Mouse (Mus musculus) megakaryocyte, embryonic 14.5 days (primary cell): ENCODE measurements at regions not wholly inside any gene's neighbourhood (a gene's known extent, or its start where the extent isn't known, plus 50 kb on each side); places are given as distances from the start of the nearest gene placed in this dataset.
"Not testable (repeated sequence)": the region's sequence is repeated elsewhere in the genome, so short reads cannot be mapped to it uniquely, and the experiment has no call there.

ENCODE experiments used
- H3K27me3 ChIP-seq: replicated peaks from 2 replicates; pipeline ENCODE3; 2012; ENCODE audit warnings: inconsistent platforms
- H3K36me3 ChIP-seq: replicated peaks from 2 replicates; pipeline ENCODE3; 2012; ENCODE audit warnings: low read length, inconsistent platforms, mixed read lengths
- H3K4me1 ChIP-seq: 2 replicates; pipeline ENCODE4 v1.6.1; 2012; ENCODE audit warnings: inconsistent platforms
- H3K4me3 ChIP-seq: replicated peaks from 2 replicates; pipeline ENCODE3; 2012; ENCODE audit warnings: moderate library complexity, mild to moderate bottlenecking, inconsistent platforms
- H3K9me3 ChIP-seq: 2 replicates; pipeline ENCODE4 v1.6.1; 2012; ENCODE audit warnings: inconsistent platforms
- FLI1 ChIP-seq: IDR thresholded peaks from 2 replicates; pipeline ENCODE4 v1.6.1; 2012; ENCODE audit warnings: low read length, inconsistent platforms, mixed read lengths
- GATA1 ChIP-seq: IDR thresholded peaks from 3 replicates; pipeline ENCODE4 v1.6.1; 2012; ENCODE audit warnings: mixed read lengths, low read length, inconsistent platforms, borderline replicate concordance

DNA sequence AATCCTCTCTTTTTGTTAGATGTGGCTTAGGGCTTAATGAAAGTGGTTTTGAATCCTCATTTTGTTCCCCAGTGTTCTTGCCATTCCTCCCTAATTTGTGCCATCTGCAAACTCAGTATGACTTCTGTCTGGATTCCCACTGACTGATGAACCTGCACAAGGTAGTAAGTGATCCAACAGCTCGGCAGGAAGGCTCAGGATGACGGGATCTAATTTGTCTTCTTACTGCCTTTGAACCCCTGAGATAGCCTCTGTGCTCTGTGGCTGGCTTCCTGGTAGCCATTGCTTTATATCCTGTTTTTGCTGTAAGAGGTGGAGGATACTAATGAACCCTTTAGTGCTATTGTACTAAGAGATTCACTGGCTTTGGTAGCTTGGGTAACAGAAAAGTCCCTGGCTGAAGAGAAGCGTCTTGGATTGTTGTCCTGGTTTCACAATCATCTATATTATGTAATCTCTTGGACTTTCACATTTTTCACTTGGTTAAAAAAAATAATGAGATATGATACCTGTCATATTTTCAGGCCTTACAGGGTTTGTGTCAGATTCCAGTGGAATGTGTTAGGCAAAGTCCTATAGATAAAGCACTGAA is 86.2 kb downstream of the Dusp6 start:
- Histone ChIP-seq H3K9me3 (no peaks in the 10 kb centered on the region), H3K36me3 (no peaks in the 10 kb centered on the region), H3K4me3 (no peak overlapping the region), H3K27me3 (no peaks in the 10 kb centered on the region), H3K4me1 (no peaks in the 10 kb centered on the region)
- TF ChIP-seq FLI1 (no peak), GATA1 (no peak)

DNA sequence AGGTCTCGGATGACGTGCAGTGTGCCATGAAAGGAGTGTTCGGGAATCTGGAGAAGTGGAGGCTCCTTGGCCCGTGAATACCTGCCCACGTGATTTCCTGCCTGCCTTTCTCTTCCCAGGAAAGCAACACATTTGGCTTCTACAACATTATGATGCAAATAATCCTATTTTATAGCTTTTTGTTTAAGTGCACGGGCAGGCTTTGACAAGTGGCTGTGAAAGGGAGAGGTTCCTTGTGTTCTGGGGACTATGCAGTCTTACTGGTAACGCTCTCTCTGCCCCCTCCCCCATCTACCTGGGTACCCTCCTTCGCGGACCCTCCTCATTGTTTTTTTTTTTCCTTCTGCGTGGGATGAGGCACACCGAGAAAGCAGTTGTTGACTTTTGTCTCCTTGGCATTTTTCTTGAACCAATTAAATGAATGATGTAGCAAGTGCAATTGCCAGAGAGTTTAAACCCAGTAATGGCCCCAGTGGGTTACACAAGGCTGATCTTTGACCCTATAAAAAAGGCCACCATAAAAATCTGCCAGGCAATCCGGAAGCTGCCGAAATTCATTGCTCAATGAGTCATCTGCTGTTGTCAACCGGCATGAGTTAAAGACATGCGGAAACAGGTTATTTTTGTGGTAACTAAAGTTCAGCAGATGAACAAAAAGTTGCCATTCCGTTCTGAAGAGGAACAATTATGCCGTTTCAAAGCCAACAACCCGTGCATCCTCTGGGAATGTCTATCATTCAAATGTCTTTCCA is 90.7 kb downstream of the Dusp6 start:
- H3K36me3 ChIP-seq, result no peaks in the 10 kb centered on the region
- TF ChIP-seq FLI1 (no peak), GATA1 (no peak)
- H3K4me1 ChIP-seq, result no peaks in the 10 kb centered on the region
- no peaks in the 10 kb centered on the region for H3K9me3 ChIP-seq
- H3K4me3 ChIP-seq, result no peak overlapping the region
- H3K27me3 ChIP-seq, result no peaks in the 10 kb centered on the region

GRCm38 (mm10) chr10:99354352-99354751 is 91.3 kb downstream of the Dusp6 start:
- no peaks in the 10 kb centered on the region for H3K9me3 ChIP-seq
- H3K4me3 ChIP-seq, result no peak overlapping the region
- TF ChIP-seq FLI1 (no peak), GATA1 (no peak)
- no peaks in the 10 kb centered on the region for H3K36me3 ChIP-seq
- H3K4me1 ChIP-seq, result no peaks in the 10 kb centered on the region
- H3K27me3 ChIP-seq, result peaks cover 2% of the 10 kb centered on the region

DNA sequence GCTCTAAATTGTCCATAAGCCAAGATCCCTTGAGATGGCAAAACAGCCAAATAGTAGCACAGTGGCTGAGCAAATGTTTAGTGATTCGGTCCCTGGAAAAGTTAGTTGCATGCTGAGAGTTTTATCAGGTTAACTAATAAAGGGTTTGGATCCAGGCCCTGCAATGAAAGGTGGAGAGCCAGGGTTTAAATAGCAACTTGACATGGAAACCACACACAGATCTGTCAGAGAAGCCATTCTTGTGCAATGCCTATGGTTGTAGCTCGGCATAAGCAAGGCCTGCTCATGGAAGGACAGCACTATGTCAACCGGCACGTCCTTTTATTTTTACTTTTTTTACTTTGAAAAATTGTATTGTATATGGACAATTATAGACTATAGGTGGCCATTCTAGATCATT is 92.3 kb downstream of the Dusp6 start:
- no peak overlapping the region for H3K4me3 ChIP-seq
- H3K9me3 ChIP-seq, result no peaks in the 10 kb centered on the region
- TF ChIP-seq FLI1 (no peak), GATA1 (no peak)
- no peaks in the 10 kb centered on the region for H3K36me3 ChIP-seq
- H3K4me1 ChIP-seq, result no peaks in the 10 kb centered on the region
- H3K27me3 ChIP-seq, result peaks cover 3% of the 10 kb centered on the region

DNA sequence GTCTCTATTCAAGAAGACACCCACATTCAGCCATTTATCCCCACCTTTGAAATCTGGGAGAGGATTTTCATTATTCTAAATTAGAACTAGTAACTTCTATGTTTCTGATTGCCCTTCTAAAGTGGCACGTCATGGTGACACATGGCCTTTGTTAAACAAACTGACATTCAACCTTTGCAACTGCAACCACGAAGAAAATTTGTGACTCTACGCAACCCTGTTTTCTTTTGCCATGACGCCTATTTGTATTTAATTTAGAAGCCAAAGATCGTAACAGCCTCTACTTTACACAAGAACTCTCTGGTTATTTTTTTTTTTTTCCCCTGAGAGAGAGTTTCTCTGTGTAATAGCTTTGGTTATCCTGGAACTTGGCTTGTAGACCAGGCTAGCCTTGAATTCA is 93.2 kb downstream of the Dusp6 start:
- H3K4me3 ChIP-seq, result no peak overlapping the region
- H3K36me3 ChIP-seq, result no peaks in the 10 kb centered on the region
- H3K27me3 ChIP-seq, result peaks cover 5% of the 10 kb centered on the region
- H3K4me1 ChIP-seq, result no peaks in the 10 kb centered on the region
- no peaks in the 10 kb centered on the region for H3K9me3 ChIP-seq
- TF ChIP-seq FLI1 (no peak), GATA1 (no peak)

DNA sequence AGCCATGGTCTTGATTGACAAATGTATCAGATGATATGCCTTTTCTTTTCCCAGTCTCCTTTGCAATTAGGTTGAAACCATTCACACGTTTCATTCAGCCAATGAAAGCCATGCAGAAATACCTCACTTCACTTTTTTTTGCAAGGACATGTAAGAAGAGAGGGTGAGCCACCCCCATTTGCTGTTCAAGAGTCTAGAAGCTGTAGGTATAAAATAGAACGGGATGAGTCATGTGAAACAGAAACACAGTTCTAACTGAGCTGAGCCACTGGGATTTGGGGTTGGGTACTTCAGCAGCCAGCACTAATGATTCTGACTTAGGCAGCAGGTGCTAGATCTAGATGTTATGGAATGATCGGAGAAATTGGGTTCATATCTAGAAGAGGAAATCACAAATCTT is 93.9 kb downstream of the Dusp6 start:
- TF ChIP-seq GATA1, result no peak
- TF ChIP-seq FLI1, result no peak
- no peaks in the 10 kb centered on the region for H3K9me3 ChIP-seq

DNA sequence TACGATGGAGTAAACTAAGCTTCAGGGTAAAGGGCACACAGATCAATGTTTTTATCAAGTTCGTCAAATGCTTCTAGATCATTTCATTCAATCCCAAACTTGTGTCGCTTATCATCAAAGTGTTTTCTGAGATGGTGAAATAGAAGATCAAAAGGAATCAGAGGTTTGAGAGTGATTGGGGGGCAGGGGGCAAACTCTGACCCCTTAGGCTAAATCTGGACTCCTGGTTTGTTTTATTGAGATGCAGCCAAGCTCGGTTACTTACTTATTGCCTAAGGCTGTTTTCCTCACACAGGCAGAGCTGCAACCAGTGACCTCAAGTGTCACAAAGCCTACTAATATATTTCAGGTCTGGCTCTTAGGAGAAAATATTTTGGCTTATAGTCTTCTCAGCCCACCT is 94.3 kb downstream of the Dusp6 start:
- Histone ChIP-seq H3K4me1 (no peaks in the 10 kb centered on the region), H3K36me3 (no peaks in the 10 kb centered on the region), H3K27me3 (peaks cover 5% of the 10 kb centered on the region), H3K9me3 (no peaks in the 10 kb centered on the region), H3K4me3 (no peak overlapping the region)
- TF ChIP-seq FLI1 (no peak), GATA1 (no peak)

More for the DNA sequence above, 93.9 kb downstream of the Dusp6 start:
- no peaks in the 10 kb centered on the region for H3K4me1 ChIP-seq
- H3K4me3 ChIP-seq, result no peak overlapping the region
- peaks cover 5% of the 10 kb centered on the region for H3K27me3 ChIP-seq
- no peaks in the 10 kb centered on the region for H3K36me3 ChIP-seq

- Histone ChIP-seq H3K9me3 (no peaks in the 10 kb centered on the region), H3K4me3 (no peak overlapping the region), H3K36me3 (no peaks in the 10 kb centered on the region), H3K4me1 (no peaks in the 10 kb centered on the region), H3K27me3 (peaks cover 7% of the 10 kb centered on the region)
- TF ChIP-seq FLI1 (no peak), GATA1 (no peak)
Measured at GRCm38 (mm10) chr10:99358256-99358655, 95.2 kb downstream of the Dusp6 start.

- H3K4me3 ChIP-seq, result no peak overlapping the region
- H3K4me1 ChIP-seq, result no peaks in the 10 kb centered on the region
- TF ChIP-seq FLI1, result no peak
- peaks cover 13% of the 10 kb centered on the region for H3K27me3 ChIP-seq
- no peaks in the 10 kb centered on the region for H3K36me3 ChIP-seq
- H3K9me3 ChIP-seq, result 0 out of 2 replicates have a peak, but pooled peaks cover 5% of the 10 kb centered on the region
Measured at GRCm38 (mm10) chr10:99359439-99359866, 96.4 kb downstream of the Dusp6 start.

DNA sequence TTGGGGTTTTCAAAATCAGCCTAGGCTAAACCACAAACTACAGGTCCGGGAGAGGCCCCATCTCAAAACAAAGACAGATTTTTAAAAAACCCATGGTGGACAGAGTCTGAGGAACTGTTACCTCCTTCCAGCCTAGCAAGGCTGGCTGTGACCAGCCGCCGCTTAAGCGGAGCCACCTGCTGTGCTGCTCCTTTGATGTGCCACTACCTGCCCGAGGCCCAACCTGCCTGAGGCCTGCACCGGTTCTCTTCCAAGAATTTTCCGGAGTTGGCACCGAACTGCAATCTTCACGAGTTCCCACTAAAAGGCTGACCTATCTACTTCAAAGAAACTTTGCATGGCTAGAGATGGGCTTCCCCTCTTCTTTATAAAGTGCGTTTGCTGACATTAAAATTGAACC is 97.6 kb downstream of the Dusp6 start:
- H3K4me1 ChIP-seq, H3K4me3 ChIP-seq, H3K36me3 ChIP-seq, H3K9me3 ChIP-seq: not testable (repeated sequence)
- H3K27me3 ChIP-seq, result peaks cover 13% of the 10 kb centered on the region

DNA sequence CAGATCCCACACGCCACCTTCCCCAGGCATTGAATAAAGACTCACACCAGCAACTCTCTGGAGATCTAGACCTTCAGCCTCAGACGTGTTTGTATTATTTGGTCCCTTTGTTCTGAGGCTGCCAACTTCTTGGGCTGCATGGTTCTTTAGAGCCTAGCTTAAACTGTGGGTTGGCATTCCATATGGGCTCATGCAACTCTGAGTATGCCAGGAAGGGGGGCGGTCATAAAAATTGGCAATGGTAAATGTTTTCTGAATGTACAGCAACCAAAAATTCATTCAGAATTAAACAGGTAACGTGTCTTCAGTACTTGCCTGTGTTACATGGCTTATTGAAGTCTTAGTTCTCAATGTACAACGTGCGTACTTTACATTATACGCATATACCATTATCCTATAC is 103.1 kb downstream of the Dusp6 start:
- H3K36me3 ChIP-seq, result no peaks in the 10 kb centered on the region
- H3K4me3 ChIP-seq, result no peak overlapping the region
- TF ChIP-seq GATA1 (no peak), FLI1 (no peak)
- no peaks in the 10 kb centered on the region for H3K4me1 ChIP-seq
- H3K27me3 ChIP-seq, result peaks cover 10% of the 10 kb centered on the region
- 0 out of 2 replicates have a peak, but pooled peaks cover 6% of the 10 kb centered on the region for H3K9me3 ChIP-seq
